Mouse (Mus musculus) cerebellum, adult 8-10 months (tissue): ENCODE data around the gene Fzr1.

Experiments
- DNase-seq: peaks from one replicate; pipeline ENCODE4 v3.0.0; 2022

Gene Fzr1

GRCm38 (mm10) chr10:81379809-81380378 is 1.6 kb upstream of the Fzr1 start:
- no peak for DNase-seq

DNA sequence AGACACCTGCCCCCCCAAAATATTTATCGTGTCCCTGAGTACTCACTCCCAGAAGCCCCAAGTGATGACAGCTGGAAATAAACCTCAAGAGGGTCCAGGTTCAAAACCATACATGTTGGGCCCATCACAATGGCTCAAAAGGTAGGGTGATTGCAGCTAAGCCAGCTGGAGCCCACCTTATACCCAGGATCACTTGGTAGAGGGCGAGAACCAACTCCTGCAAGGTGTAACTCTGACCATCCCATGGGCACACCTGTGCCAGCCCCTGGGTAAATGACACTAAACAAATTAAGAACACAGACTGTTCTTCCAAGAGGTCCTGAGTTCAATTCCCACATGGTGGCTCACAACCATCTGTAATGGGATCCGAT is 852 bp upstream of the Fzr1 start:
- no peak for DNase-seq

DNA sequence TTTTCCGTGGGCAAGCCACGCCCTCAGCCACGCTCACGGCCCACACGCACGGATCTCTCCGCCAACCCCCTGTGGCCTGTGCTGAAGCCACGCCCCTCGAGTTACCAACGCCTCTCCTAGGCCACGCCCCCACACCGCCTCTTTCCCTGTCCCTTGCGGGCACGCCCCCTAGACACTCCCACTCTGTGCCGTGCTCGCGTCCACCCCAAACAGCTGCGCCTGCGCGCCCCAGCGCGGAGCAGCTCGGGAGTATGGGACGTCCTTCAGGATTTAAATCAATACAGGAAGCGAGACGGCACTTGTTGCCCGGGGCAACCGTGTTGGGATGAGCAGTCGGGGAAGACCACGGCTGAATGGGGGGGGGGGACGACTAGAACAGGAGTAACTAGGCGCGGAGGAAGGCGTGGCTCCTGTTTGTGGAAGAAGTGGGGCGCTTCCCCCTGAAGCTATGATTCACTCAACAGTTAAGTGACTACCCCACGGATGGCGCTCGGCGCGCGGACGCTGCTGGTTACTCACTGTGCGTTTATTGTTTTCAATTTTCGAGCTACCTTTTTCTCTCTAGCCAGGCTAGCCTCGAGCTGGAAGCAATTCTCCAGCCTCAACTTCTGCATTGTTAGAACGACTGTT is 352 bp upstream of the Fzr1 start:
- DNase-seq = peak; percentile 100

GRCm38 (mm10) chr10:81377362-81377664 is 1.0 kb downstream of the Fzr1 start:
- DNase-seq = no peak

DNA sequence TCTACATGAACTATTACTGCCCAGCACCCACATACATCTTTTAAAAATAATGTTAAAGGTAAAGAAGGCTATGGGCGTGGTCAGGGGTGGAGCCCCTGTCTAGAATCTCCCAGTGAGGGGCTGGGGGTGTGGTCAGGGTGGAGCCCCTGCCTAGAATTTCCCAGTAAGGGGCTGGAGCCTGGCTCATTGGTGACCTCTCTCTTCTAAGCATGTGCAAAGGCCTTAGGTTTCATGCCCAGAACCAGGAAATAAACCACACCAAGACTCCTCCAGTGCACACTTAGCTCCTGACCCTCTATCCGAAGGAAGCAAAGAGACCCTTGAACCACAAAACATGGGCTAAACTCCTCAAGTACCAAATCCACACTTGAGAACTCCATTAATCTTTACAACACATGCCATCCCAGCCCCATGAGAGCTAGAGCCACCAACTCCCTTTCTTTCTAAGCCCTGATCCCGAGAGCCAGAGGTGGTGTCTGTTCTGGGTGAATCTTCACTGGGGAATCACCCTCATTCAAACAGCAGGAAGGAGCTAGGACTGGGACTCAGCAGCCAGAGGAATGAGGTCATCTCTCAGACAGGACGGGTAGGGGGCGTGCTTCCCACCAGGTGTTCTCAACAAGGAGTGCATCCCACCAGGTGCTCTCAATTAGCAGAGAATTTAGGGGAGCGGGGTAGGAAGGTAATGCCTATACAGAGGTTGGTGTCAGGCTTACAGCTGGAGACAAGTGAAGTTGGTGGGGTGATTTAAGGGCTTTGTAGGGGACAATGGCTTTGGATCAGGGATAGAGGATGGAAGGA is 1.6 kb downstream of the Fzr1 start:
- DNase-seq = no peak

- DNase-seq = no peak
Observed at GRCm38 (mm10) chr10:81375322-81375721, 3.0 kb downstream of the Fzr1 start.

DNA sequence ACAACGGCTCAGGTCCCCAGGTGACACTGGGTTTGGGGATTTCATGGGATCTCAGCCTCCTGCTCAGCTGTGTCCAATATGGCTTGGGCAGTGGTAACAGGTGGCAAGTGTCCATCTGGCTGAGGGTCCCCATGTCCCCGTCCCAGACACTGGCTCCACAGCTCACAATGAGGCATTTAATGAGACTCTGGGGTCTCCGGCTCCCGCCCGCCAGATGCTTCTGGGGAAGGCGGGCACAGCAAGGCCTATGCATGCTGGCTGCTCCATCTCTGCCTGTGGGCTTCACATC is 11.2 kb downstream of the Fzr1 start:
- DNase-seq = no peak

- no peak for DNase-seq
Observed at GRCm38 (mm10) chr10:81366477-81367206, 11.7 kb downstream of the Fzr1 start.

DNA sequence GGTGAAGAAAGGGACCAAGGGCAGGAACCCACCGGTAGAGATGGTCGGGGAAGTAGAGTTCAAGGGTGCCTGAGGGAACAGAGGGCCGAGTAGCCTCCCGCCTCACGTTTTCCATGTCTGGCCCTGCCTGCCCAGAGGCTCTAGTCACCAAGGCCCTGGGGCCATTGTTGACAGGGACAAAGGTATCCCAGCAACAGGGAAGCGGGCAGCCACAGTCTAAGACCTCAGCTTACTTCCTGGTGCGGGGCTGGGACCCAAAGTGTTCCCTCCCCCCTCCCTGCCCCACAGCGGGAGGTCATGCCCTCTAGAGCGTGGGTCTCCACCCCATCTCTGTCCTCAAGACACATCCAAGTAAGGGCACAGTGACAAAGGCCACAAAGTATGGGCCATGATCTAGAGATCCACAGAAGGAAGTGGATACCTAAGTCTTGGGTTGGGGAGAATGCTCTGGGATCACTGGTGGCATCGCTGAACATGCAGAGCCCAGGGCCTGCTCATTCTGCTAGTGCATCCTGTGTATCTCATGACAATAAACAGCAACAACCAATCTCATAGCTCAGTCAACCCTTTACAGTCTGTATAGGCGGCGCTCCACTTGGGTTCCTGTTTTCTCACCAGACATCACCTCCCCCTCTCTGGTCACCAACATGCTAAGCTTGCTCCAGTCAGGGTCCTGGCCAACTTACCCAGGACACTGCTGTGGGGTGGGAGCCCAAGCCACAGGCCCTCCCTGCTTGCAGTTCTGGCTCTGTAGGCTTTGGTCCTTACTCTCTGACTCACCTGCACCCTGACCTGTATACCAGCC is 12.4 kb downstream of the Fzr1 start, which contains the start of gene 4930404N11Rik:
Gene 4930404N11Rik (minus strand): TSS at position 145 of the 805 bp plus-strand sequence.
- DNase-seq = no peak

GRCm38 (mm10) chr10:81365073-81365472 is 13.2 kb downstream of the Fzr1 start:
- DNase-seq = no peak

- no peak for DNase-seq
Observed at GRCm38 (mm10) chr10:81364666-81365065, 13.7 kb downstream of the Fzr1 start.

GRCm38 (mm10) chr10:81363436-81364346 is 14.6 kb downstream of the Fzr1 start:
- DNase-seq = no peak

- DNase-seq = no peak
Observed at GRCm38 (mm10) chr10:81362336-81362949, 15.9 kb downstream of the Fzr1 start.

DNA sequence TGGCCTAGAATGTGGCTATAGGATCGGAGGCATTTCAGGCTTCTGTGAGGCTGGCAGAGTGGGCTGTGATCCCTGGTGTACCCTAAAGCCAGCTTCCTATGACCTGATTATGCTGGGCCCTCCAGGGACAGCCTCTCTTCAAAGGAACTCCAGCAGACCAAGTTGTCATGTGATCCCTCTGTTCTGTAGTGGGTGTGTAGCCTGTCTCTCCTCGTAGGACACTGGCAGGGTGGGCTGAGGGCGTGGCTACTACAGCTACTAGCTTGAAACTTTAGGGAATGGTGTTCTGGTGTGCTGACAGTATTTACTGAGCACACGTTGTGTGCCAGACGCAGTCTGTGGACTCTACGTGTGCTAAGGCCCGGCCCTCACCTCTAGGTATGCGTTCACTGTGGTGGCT is 17.6 kb downstream of the Fzr1 start:
- no peak for DNase-seq

GRCm38 (mm10) chr10:81358841-81359240 is 19.5 kb downstream of the Fzr1 start:
- DNase-seq = no peak

- DNase-seq = no peak
Observed at GRCm38 (mm10) chr10:81358209-81358608, 20.1 kb downstream of the Fzr1 start.

DNA sequence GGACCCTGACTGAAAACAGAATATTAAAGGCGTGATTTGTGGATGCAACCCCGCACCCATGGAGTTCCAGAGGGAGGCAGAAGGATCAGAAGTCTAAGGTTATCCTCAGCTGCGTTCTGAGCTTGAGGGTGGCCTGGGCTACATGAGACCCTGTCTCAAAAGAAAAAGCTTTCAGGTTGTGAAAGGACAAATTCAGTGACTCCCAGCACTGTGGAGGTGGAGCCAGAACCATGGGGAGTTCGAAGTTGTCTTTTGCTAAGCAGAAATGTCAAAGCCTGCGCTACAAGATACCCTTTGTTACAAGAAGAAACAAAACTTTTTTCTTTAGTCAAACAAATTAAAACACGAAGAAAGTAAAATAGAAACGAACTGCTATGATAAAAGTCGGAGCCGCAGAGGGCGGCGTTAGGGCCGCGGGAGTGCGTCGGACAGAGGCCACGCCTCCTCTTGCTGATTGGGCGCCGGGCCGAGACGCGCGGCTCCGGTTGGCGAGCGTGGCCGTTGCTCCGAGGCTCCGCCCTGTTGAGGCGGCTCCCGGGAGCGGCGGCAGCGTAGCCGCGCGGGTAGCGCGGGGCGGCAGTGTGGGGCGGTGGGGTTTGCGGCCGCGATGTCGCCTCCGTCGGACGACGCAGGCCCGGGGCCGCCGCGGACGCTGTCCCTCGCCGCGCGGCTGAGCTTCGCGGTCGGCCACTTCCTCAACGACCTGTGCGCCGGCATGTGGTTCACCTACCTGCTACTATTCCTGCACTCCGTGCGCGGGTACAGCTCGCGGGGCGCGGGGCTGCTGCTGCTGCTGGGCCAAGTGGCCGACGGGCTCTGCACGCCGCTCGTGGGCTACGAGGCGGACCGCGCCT is 21.1 kb downstream of the Fzr1 start, which contains the start of gene Mfsd12:
Gene Mfsd12 (plus strand): TSS at position 501 of the 854 bp plus-strand sequence.
- peak; percentile 91 for DNase-seq

- DNase-seq = no peak
Observed at GRCm38 (mm10) chr10:81356352-81356990, 21.8 kb downstream of the Fzr1 start.

DNA sequence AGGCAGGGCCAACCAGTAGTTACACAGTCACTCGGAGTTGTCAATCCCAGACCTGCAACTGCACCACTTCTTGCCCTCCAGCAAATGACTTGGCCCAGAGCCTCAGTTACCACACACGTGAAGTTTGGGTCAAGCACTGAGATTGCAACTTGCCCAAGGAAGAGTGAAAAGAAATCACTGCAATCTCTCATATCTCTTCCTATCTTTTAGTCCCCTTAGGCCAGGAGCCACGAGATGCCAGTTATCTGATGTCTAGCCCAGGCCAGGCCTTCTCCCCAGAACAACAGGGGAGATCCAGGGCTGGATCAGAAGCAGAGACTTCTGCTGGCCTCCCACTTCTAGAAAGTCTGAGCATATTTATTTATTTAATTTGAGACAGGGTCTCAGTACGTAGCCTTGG is 22.8 kb downstream of the Fzr1 start:
- DNase-seq = no peak
